Mouse (Mus musculus) ES-Bruce4 (cell line): ENCODE measurements around the gene Syf2.

Experiments
- CTCF ChIP-seq: IDR thresholded peaks from one replicate; pipeline ENCODE4 v1.8.1; 2011; ENCODE audit warnings: low read depth, low read length
- EP300 ChIP-seq: IDR thresholded peaks from 2 replicates; pipeline ENCODE4 v1.6.1; 2011; ENCODE audit warnings: low read depth, low read length; ENCODE audit not compliant: insufficient read depth
- POLR2A ChIP-seq: IDR thresholded peaks from one replicate; pipeline ENCODE4 v1.8.1; 2011; ENCODE audit warnings: low read length; ENCODE audit not compliant: insufficient read depth

DNA sequence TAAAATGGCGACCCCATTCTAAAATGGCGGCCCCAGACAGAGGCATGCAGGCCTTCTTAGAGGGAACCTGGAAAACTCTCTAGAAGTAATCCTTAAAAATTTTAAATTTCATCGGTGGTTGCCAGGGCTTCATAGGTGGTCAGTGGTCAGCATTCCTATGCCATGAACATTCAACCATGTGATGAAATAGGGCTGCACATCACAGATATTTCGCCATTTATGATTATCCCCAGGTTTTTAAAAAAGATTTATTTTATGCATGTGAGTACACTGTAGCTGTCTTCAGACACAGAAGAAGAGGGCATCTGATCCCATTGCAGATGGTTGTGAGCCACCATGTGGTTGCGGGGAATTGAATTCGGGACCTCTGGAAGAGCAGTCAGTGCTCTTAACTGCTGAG, 10.1 kb upstream of the Syf2 start:
- TF ChIP-seq EP300: no peak
- TF ChIP-seq POLR2A: no peak
- no peak for TF ChIP-seq CTCF
